Mouse (Mus musculus) thymus, postnatal 0 days (tissue): ENCODE data around the gene Cntln. TPM values are rescaled to one million over a fixed set of nuclear protein-coding genes. Genes with fewer than 3 reads are reported as not detected.
A peak's percentile ranks its signal among the peaks of the same experiment; 100 is the strongest.

Experiments used
- DNase-seq: peaks from one replicate; pipeline ENCODE4 v3.0.0-alpha.2; 2015; ENCODE audit warnings: low spot score
- polyA plus RNA-seq: library from polyadenylated mRNA; unstranded; fragments of >200 nt; fragmentation: Nextera tagmentation; extraction: Ambion mirVana; gene quantifications from 2 replicates; pipeline ENCODE4 v1.2.1, GENCODE M21; 2015

The Cntln gene
- polyA plus RNA-seq, 1 experiment from 2014 or later = 5.4 TPM

DNA sequence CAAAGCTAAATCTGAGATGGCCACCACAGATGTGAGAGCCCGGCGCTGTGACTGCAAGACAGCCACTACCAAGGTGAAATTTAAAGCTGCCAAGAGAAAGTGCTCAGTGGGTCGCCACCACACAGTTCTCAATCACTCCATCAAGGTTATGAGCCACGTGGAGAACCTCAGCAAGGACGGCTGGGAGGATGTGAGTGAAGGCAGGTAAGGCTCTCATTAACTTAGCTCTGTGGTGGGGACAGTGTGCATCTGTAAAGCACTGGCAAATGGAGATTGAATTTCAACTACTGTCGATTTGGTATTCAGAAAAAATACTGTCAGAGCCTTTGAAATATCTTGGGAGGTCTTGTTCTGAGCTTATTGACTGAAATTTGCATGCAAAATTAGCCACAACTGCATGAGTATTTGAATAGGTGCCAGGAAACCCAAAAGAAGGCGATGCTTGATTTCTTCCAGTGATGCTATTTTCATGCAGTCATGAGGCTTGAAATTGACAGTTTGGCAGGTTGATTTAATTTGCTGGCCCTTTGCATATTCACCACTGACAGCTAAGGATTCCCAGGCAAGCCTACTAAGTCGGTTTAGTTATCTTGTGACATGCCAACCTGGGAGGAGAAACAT lies 165.9 kb downstream of the Cntln start:
- DNase-seq = no peak

DNA sequence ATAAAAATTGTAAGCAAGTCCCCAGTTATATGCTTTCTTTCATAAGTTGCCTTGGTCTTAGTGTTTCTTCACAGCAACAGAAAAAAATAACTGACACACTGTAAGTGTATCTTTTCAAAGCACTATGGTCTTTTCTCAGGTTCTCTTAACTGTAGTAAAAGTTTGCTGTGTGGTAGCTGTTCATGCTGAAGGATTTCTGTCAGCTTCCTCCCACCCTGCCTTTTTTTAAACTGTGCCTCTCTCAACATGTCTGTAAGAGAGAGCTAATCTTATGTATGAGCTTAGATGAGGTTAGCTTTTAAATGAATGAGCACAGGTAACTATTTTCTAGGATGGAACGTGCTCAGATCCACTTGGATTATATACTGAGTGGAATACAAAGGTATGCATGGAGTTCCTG lies 170.5 kb downstream of the Cntln start:
- DNase-seq = no peak

GRCm38 (mm10) chr4:85059598-85059997 lies 175.5 kb downstream of the Cntln start:
- DNase-seq = no peak

GRCm38 (mm10) chr4:85061676-85062075 lies 177.6 kb downstream of the Cntln start:
- no peak for DNase-seq

DNA sequence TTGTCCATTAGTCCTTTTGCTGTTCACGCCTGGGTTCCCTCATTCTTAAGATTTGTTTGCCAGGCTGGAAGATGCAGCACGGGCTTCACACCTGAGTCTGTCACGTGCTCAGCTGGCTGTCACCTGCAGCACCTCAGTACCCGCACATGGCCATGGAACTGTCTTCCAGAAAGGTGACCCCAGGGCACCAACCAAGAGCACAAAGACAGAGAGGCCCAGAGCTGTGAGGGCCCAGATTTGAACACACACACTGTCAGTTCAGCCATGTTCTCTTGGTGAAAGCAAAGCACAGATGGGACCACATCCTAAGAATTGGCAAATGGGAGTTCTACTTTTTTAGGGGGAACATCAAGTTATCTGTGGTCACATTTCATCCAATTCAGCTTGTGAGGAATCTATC lies 211.9 kb downstream of the Cntln start:
- DNase-seq = no peak

GRCm38 (mm10) chr4:85096682-85097081 lies 212.6 kb downstream of the Cntln start:
- DNase-seq = peak; percentile 65

DNA sequence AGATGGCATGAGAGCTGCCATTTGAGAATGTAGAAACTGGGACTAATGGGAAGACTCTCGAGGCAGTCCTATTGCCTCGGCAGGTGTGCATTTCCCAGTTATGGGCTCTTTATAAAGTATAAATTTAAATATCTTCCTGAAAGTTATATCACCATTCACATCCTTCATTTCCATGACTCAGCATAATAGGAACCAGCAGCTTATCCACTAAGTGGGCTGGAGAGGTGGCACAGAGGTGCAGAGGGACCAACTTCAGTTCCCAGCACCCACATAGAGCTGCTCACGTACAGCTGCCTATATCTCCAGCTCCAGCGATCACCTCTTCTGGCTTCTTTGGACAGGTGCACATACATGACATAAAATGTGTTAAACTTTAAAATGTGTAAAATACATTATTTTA lies 218.1 kb downstream of the Cntln start:
- DNase-seq = no peak

GRCm38 (mm10) chr4:85106416-85106815 lies 222.3 kb downstream of the Cntln start:
- no peak for DNase-seq

GRCm38 (mm10) chr4:85106961-85107360 lies 222.9 kb downstream of the Cntln start:
- DNase-seq = no peak

DNA sequence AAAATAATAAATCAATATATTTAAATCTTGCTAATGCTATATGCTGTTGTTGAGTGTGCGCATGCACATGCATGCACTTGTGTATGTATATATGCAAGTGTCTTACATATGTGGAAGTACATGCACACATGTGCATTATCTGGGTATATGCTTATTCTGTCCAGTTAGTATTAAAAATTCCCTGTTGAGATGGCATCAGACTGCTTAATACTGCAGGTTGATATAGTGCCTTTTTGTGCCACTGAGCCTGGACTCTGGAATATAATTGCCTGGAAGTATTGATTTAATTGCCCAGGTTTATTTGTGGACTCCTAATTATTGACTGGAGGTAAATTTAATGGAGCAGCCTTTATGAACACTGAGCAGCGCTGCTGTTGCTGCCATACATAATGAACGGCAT lies 236.2 kb downstream of the Cntln start:
- no peak for DNase-seq

DNA sequence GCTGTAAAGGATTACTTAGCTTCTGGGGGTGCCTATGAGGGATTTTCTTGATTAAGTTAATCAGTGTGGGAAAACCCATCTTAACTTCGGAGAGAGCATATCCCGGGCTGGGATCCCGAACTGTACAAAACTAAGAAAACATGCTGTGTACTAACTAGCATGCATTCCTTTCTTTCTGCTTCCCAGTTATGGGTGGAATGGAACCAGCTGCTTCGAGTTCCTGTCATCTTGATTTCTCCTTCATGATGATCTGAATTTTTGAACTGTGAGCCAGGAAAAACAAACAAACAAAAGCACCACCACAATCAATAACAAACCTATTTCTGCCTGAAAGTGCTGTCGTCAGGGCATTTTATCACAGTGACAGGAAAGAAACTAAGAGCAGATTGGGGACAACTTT lies 265.6 kb downstream of the Cntln start:
- no peak for DNase-seq

DNA sequence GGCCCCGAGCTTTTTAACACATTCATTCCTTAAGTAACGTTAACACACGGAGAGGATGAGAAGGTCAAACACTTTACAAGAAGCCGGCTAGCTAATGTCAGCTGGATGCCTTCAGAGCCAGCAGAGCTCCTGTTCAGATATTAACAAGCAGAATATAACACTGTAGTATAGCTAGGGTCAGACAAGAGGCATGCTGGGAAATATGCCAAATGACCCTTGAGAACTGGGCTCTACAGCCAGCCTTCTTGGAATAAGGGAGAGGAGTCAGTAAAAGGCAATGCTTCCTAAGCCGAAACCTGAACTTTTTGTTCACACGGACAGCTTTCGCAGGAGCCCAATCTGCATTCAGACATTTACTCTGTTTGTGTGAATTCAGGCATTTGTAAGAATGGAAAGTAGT lies 267.8 kb downstream of the Cntln start:
- no peak for DNase-seq

DNA sequence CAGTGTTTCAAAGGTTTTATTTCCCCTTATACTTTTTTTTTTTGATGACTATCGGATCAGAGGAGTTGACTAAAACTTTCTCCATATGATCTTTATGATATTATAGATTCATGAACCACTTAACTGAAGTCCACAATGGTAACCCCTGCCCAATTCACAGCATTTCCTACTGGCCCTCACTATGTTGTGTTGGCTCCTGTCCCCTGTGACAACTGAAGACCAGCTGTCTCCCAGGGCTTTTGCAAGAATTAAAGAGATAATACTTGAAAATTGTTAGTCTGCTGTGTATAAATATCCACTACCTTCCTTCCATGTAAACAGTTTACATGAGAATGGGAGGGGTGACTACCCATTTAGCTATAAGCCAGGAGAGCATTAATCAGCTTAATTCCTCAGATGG lies 270.3 kb downstream of the Cntln start:
- no peak for DNase-seq

GRCm38 (mm10) chr4:85161156-85161555 lies 277.0 kb downstream of the Cntln start:
- DNase-seq = no peak

- no peak for DNase-seq
These were observed 278.6 kb downstream of the Cntln start for GRCm38 (mm10) chr4:85162468-85163312.

GRCm38 (mm10) chr4:85163313-85163615 lies 279.2 kb downstream of the Cntln start:
- DNase-seq = no peak

- no peak for DNase-seq
These were observed 283.9 kb downstream of the Cntln start for GRCm38 (mm10) chr4:85168001-85168400.

- DNase-seq = no peak
These were observed 291.4 kb downstream of the Cntln start for GRCm38 (mm10) chr4:85175466-85175865.

DNA sequence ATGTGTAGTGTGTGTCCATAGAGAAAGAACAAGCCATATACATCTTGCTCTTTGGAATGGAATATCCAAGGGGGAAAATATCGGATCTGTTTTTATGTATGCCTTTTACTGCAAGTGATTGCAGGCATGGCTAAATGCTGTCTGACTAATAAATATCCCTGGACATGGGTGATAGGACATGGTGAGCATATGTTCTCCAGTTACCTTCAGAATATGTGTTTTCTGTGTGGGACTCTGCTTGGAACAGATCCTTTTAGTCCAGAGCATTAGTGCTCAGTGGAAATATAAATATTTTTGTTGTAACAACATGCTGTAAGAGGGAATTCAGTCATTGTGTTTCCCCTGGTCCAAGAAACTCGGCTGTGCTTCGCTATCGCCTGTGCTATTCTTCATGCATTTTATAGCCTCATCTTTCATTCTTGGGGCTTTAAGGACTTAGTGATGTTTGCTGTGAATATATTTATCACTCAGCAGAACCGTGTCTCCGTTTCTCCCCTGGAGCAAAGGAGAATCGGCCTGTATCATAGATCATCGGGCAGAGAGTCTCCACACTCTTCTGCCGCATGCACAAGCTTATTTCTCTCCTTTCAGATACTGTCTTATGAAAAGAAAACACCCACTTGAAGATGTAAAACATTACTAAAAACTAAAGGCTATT lies 294.4 kb downstream of the Cntln start:
- no peak for DNase-seq
